Mouse (Mus musculus) layer of hippocampus, adult 8-10 months (tissue): ENCODE results near the gene Rap1gap2. TPM values are rescaled to one million over a fixed set of nuclear protein-coding genes. Genes with fewer than 3 reads are reported as not detected.

ENCODE experiments used
- DNase-seq, 2 experiments: peaks; one replicate each; pipeline ENCODE4 v3.0.0; 2022; ENCODE audit warnings: low spot score in 2 of 2
- total RNA-seq, 4 experiments: library from RNA; stranded (reverse); gene quantifications; 2 replicates each; pipeline ENCODE4 v1.2.4; 2022

Rap1gap2 gene
- total RNA-seq, 4 experiments from 2014 or later = 115 to 147 (median 127) TPM

DNA sequence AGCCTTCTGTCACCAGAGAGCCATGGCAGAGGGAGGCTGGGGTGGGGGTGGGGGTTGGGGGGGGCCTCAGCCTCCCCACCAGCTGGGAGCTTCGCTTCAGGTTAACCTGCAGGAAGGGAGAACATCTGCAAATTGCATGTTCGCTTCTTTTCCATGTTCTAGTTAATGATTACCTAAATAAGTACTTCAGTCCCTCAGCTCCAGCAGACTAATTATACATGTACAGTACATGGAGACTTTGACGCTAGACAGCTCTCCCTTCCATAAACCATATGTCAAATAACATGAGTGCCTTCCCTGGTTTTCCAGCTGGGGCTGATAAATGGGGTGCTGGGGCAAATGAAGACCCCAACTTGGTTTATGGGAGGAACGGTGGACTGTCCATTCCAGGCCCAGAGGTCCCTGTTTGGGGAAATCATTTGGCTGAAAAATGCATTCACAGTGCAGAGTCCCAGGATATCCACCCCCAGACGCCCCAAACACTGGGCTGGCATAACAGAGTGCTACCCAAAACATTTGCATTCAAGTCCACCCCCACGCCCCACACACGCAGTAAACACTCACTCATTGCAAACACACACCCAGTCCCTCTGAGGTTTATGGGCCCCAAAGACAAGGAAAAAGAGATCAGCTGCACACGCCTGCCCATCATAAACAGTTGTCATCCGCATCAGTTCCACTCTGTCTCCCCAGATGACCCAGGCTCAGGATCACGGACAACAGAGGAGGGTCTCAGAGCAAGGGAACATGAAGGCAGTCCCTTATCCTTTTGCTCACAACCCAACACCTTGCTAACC is 146.3 kb downstream of the Rap1gap2 start:
- no peak for DNase-seq

- DNase-seq = no peak
Measured at GRCm38 (mm10) chr11:74462651-74463050, 148.1 kb downstream of the Rap1gap2 start.

DNA sequence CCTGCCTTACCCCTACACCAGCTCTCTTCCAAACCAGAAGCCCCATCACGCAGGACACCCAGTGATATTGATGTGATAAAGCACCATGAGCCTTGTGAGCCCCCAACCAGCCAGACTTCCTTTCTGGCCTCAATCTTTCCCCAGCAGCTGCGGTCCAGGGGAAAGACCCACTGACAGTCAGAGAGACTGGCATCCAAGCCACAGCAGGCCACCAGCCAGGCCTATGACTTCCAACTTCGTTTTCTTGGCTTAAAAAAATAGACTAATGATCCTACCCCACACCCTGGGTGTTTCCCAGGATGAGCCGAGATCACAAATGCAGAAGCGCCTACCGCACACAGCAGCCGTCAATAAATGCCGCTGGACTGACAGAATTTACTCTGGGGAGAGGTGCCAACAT is 151.1 kb downstream of the Rap1gap2 start:
- DNase-seq = no peak

GRCm38 (mm10) chr11:74458400-74458799 is 152.3 kb downstream of the Rap1gap2 start:
- no peak for DNase-seq

DNA sequence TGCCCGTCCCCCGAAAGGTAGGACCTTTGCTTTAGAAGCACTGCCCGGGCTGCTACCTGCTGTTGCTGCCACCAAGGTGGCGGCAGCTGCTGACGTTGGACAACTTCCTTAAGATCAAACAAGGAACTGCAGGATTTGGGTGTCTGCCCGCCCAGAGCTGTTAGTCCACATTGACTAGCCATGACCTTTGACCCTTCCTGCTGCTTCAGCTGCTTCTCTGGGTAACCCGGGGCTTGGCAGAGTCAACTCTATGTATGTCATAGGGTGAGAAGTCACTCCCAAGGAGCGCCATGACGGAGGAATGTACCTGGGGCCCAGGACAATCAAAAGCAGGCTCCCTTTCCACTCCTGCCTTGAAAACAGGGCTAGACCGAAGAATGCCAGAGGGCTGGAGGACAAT is 153.5 kb downstream of the Rap1gap2 start:
- DNase-seq = no peak

DNA sequence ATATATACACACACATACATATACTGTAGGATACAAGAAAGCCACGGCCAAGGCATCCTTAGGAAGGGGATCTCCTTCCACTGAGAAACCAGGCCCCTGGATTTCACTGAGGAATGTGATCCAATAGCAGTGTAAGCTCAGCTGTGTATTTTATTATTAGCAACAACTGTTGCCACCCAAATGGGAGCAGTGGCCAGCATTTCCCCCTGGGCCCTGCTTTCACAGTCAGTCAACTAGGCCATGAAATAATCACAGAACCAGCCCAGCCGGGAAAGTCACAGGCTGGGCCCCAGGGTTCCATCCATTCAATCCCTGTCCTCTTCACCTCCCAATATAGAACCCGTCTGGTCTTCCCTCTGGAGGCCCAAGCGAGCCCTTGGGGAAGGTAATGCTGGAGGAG is 162.2 kb downstream of the Rap1gap2 start:
- DNase-seq = no peak

- peak; percentile 23 to 39 for DNase-seq
Measured at GRCm38 (mm10) chr11:74447991-74448403, 162.7 kb downstream of the Rap1gap2 start.

- DNase-seq = no peak
Measured at GRCm38 (mm10) chr11:74445591-74445990, 165.1 kb downstream of the Rap1gap2 start.

DNA sequence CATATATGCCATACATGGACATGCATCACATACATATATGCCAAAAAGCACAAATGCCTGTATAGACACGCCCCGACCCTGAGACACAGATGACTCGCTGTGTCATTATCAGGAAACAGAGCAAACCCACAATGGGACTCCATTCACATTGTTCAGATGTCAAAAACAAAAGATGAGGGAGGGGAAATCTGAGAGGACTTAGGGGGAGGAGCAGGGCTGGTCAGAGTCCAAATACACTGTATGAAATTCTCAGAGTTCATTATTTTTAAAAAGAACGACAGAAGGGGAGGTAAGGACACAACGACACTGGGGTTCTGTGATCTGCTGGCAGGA is 166.8 kb downstream of the Rap1gap2 start:
- no peak for DNase-seq

- DNase-seq = no peak
Measured at GRCm38 (mm10) chr11:74443147-74443923, 167.4 kb downstream of the Rap1gap2 start.

GRCm38 (mm10) chr11:74442396-74442795 is 168.3 kb downstream of the Rap1gap2 start:
- DNase-seq = no peak

- DNase-seq = no peak
Measured at GRCm38 (mm10) chr11:74440112-74440511, 170.6 kb downstream of the Rap1gap2 start.

- no peak for DNase-seq
Measured at GRCm38 (mm10) chr11:74439202-74439601, 171.5 kb downstream of the Rap1gap2 start.

GRCm38 (mm10) chr11:74438249-74438648 is 172.5 kb downstream of the Rap1gap2 start:
- no peak for DNase-seq

GRCm38 (mm10) chr11:74435366-74435765 is 175.3 kb downstream of the Rap1gap2 start:
- no peak for DNase-seq

- no peak for DNase-seq
Measured at GRCm38 (mm10) chr11:74433000-74433399, 177.7 kb downstream of the Rap1gap2 start.

DNA sequence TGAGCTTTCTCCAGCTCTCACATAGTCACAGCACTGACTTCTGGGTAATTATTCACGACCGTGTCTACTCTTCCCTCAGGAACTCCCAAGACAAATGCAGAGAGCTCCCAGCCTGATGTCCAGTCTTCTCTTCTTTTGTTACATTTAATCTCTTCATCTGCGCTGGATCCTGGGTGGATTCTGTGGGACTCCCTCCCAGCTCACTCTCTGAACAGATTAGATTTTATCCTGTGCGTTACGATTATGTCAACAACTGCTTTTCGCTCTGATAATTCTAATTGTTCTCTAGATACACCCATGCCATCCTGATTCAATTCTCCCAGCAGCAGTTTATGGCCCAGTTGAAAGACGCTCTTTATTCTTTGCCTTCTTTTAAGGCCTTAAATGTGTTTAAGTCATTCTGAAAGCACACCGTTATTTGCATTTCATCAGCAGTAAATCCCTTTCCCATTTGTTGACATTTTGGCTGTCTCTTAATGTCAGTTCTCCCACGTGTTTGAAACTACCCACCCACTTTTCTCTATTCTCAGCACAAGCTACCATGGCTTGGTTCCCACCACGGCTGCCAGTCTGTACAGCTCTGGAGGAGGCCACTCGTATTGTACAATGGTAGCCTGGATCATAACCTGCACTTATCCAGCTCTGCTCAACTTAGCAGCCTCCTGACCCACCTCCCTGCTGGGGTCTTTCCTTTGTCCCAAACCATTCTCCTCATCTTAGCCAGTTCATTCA is 180.8 kb downstream of the Rap1gap2 start:
- no peak for DNase-seq

- DNase-seq = no peak
Measured at GRCm38 (mm10) chr11:74426306-74426705, 184.4 kb downstream of the Rap1gap2 start.

DNA sequence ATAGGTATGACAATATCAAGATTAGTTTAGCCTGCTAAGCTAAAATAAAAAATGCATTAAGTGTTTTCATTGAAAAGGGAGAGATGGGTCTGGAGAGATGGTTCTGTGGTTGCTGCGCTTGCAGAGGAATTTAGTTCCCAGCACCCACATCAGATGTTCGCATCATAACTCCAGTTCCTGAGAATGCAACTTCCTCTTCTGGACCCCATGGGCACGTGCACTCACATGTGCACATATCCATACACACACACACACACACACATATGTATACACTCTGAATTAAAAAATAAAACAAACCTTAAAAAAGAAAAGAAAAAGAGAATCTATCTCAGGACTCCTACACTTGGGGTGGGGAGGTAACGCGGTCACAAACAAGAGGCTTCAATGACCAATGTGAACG is 188.7 kb downstream of the Rap1gap2 start:
- no peak for DNase-seq

GRCm38 (mm10) chr11:74421151-74421550 is 189.6 kb downstream of the Rap1gap2 start:
- no peak for DNase-seq

DNA sequence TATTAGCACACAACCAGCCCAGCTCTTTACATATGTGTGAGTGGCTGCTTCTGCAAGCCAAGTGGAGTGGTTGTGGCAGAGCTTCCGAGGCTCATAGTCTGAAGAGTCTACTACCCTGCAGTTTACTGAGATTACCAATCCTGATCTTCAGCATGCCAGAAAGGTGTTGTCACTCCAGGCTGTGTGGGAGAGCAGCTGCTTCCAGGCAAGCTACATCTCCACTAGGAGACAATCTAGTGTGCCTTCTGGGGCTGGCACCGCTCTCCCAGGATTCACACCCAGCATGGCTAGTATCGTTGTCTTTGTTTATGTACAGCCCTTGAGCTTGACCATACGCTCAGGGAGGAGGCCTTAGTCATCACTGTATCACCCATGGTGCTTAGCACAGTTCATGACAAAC is 191.1 kb downstream of the Rap1gap2 start:
- no peak for DNase-seq

- no peak for DNase-seq
Measured at GRCm38 (mm10) chr11:74415736-74416135, 195.0 kb downstream of the Rap1gap2 start.
